In the genomic region with DNA sequence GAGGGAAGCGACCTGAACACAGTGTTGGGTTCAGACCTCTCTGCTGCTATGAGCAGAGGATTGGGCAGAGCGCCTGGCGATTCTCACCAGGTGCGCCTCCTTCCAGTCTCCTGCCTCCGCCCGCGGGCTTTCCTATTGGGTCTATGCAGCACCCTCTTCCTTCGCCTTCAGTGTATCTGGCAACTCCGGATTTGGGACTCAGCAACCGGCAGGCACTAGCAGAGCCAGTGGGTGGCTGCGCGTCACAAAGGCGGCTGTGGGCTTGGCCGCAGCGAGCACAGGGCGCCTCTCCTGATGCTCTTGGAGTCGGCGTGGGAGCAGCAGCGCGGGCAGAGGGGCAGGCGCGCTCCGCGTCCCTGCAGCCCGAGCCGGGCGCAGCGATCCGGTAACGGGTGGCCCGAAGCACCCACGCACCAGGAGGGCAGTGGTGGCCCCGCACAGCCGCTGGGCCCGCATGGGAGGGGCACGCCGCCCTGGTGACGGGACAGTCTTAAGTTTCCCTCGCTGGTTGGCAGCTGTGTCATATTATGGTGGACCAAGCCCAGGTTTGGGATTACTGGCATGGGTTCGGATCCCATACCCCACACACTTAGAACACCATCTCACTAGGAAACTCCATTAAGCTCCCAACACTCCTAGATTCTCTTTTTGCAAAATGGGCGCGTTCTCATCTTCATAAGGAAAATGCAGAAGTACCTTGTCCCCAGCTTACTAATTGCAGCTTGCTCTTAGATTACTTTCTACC, we compare ENCODE assay signal across 9 mouse cellular contexts. TPM values are rescaled to one million over a fixed set of nuclear protein-coding genes. Genes with fewer than 3 reads are reported as not detected.
DNase-seq lines count a peak whose midpoint lies in the region; ATAC-seq lines count a peak whose summit lies in the region.
"Had no signal": no experiment of that assay in that cellular context is flagged by ENCODE, and none has a peak within 500 bp of the region (broad histone marks: within the 10 kb centered on the region; RNA-seq: fewer than 3 reads in every experiment).

Gene Fbxo39 (plus strand): TSS at position 294 of the 745 bp plus-strand sequence.

- no peak within 1 kb of the TSS for H3K27ac ChIP-seq in lung, embryonic 16.5 days (ENCODE audit: low read length)

- H3K4me3 ChIP-seq in lung, embryonic 16.5 days (ENCODE audit: low read length): peak within 1 kb of the TSS; percentile 26
- H3K4me3 ChIP-seq: myocyte had no signal

- no peaks in the 10 kb centered on the region for H3K36me3 ChIP-seq in lung, embryonic 16.5 days (ENCODE audit: control insufficient read depth, insufficient read depth, low read length)

- H3K4me2 ChIP-seq in lung, embryonic 16.5 days (ENCODE audit: low read depth, low read length): peak within 1 kb of the TSS; percentile 44

- H3K9me3 ChIP-seq in lung, embryonic 16.5 days (ENCODE audit: control insufficient read depth, low read length): no peaks in the 10 kb centered on the region

- 9% methylated on average over 42 of the region's 42 CpGs for WGBS in lung, embryonic 16.5 days

- ATAC-seq in lung, embryonic 16.5 days (ENCODE audit: low read depth): no peak

- H3K27me3 ChIP-seq in lung, embryonic 16.5 days (ENCODE audit: control insufficient read depth, insufficient read depth, low read depth, low read length): peaks cover 21% of the 10 kb centered on the region

- H3K4me1 ChIP-seq in lung, embryonic 16.5 days (replicated peaks; ENCODE audit: control insufficient read depth, insufficient read depth, low read length): peaks cover 3% of the 10 kb centered on the region; the same call in 1 of the 2 replicates

- no peak within 1 kb of the TSS for H3K9ac ChIP-seq in lung, embryonic 16.5 days (ENCODE audit: low read length)

- peak; percentile 29 for DNase-seq in adrenal gland, postnatal 14 days
- DNase-seq in adrenal gland, postnatal 4 days (ENCODE audit: low spot score in 2 of 2): no peak
- DNase-seq in lung, adult 18-20 months: no peak
- DNase-seq in layer of hippocampus, adult 8-10 months (ENCODE audit: low spot score in 2 of 2): peak; percentile 30 to 33
- DNase-seq in retina, postnatal 1 day: peak; percentile 30
- no peak for DNase-seq in adrenal gland, adult 8-10 months
- DNase-seq in thymus, postnatal 0 days (ENCODE audit: low spot score): no peak

RNA-seq across cellular contexts. Expression of gene Fbxo39, which starts in this region (rescaled TPM):
- not detected in 2 replicates for total RNA-seq in adrenal gland, postnatal 14 days (2021)
- total RNA-seq in adrenal gland, postnatal 4 days (2021): not detected
- not detected in 2 replicates for polyA plus RNA-seq in lung, embryonic 16.5 days (2015; fragmentation: Nextera tagmentation; extraction: Ambion mirVana)
- not detected for total RNA-seq in layer of hippocampus, adult 8-10 months (2022)
- not detected for total RNA-seq in adrenal gland, adult 8-10 months (2022)
- 0.16 TPM in 1 of 2 replicates, not detected in the other for polyA plus RNA-seq in thymus, postnatal 0 days (2015; fragmentation: Nextera tagmentation; extraction: Ambion mirVana)

Comparison
In these comparisons a context has a peak if more than half of its experiments do, and no peak if none do; other contexts are left out.
1. Peak in DNase-seq in adrenal gland, postnatal 14 days; RNA of the gene not detected or under 1 TPM.
2. Peak in DNase-seq in layer of hippocampus, adult 8-10 months; RNA of the gene not detected or under 1 TPM.